Mouse (Mus musculus): ENCODE measurements around the gene Gsta4.
"Not testable (repeated sequence)": the region's sequence is repeated elsewhere in the genome, so short reads cannot be mapped to it uniquely, and the experiment has no call there.

Gsta4 gene

GRCm38 (mm10) chr9:78255683-78256470, 73.3 kb downstream of the Gsta4 start:
- DNase-seq = not testable (repeated sequence)

GRCm38 (mm10) chr9:78256914-78257313, 74.3 kb downstream of the Gsta4 start, which contains the start of gene Gm3776:
TSS of gene Gm3776 (plus strand) at chr9:78257129.
- DNase-seq = not testable (repeated sequence)

All from right cerebral cortex, adult 18-20 months (tissue).